In genomic region chr10:113411250-113411813, GRCm38 (mm10) we compare ENCODE assay signal across 30 mouse cellular contexts.
A peak's percentile ranks its signal among the peaks of the same experiment; 100 is the strongest.
DNase-seq lines count a peak whose midpoint lies in the region; ATAC-seq and TF ChIP-seq lines count a peak whose summit lies in the region.
"Had no signal": no experiment of that assay in that cellular context is flagged by ENCODE, and none has a peak within 500 bp of the region (broad histone marks: within the 10 kb centered on the region; RNA-seq: fewer than 3 reads in every experiment).

No protein-coding gene starts in this region.

- peak; percentile 68; the same call in 1 of the 2 replicates for ATAC-seq in forebrain, embryonic 12.5 days (ENCODE audit: low FRiP score)
- ATAC-seq in forebrain, embryonic 13.5 days, result no peak
- no peak for ATAC-seq in midbrain, embryonic 14.5 days (ENCODE audit: low FRiP score, low TSS enrichment)
- no peak for ATAC-seq in forebrain, postnatal 0 days
- ATAC-seq: activated CD4-positive, CD25-positive, alpha-beta regulatory T cell, adult 4 months; midbrain, embryonic 15.5 days had no signal

- no peaks in the 10 kb centered on the region for H3K9me3 ChIP-seq in forebrain, embryonic 12.5 days
- H3K9me3 ChIP-seq in forebrain, embryonic 13.5 days (replicated peaks), result no peaks in the 10 kb centered on the region
- H3K9me3 ChIP-seq in midbrain, embryonic 14.5 days (ENCODE audit: control insufficient read depth, low read length), result no peaks in the 10 kb centered on the region
- H3K9me3 ChIP-seq in midbrain, embryonic 10.5 days (replicated peaks), result no peaks in the 10 kb centered on the region
- no peaks in the 10 kb centered on the region for H3K9me3 ChIP-seq in forebrain, postnatal 0 days (ENCODE audit: low read length)
- H3K9me3 ChIP-seq: embryonic facial prominence, embryonic 12.5 days; heart, embryonic 13.5 days; hindbrain, embryonic 15.5 days; midbrain, embryonic 15.5 days; neural tube, embryonic 13.5 days; stomach, embryonic 15.5 days had no signal

- no peaks in the 10 kb centered on the region for H3K4me1 ChIP-seq in forebrain, embryonic 12.5 days
- H3K4me1 ChIP-seq in forebrain, embryonic 13.5 days, result no peaks in the 10 kb centered on the region
- H3K4me1 ChIP-seq in midbrain, embryonic 14.5 days (ENCODE audit: control insufficient read depth, insufficient read depth, low read length), result no peaks in the 10 kb centered on the region
- H3K4me1 ChIP-seq in midbrain, embryonic 10.5 days, result no peaks in the 10 kb centered on the region
- H3K4me1 ChIP-seq in forebrain, postnatal 0 days (ENCODE audit: insufficient read depth), result no peaks in the 10 kb centered on the region
- H3K4me1 ChIP-seq: embryonic facial prominence, embryonic 12.5 days; heart, embryonic 13.5 days; hindbrain, embryonic 15.5 days; midbrain, embryonic 15.5 days; neural tube, embryonic 13.5 days; stomach, embryonic 15.5 days had no signal

- H3K27ac ChIP-seq in forebrain, embryonic 12.5 days, result no peak overlapping the region
- H3K27ac ChIP-seq in forebrain, embryonic 13.5 days, result no peak overlapping the region
- no peak overlapping the region for H3K27ac ChIP-seq in midbrain, embryonic 14.5 days (replicated peaks; ENCODE audit: low read depth, low read length)
- no peak overlapping the region for H3K27ac ChIP-seq in midbrain, embryonic 10.5 days (replicated peaks)
- no peak overlapping the region for H3K27ac ChIP-seq in forebrain, postnatal 0 days (ENCODE audit: low read depth, low read length)
- H3K27ac ChIP-seq: embryonic facial prominence, embryonic 12.5 days; heart, embryonic 13.5 days; hindbrain, embryonic 15.5 days; liver, embryonic 14.5 days; macrophage; midbrain, embryonic 15.5 days; neural tube, embryonic 13.5 days; stomach, embryonic 15.5 days had no signal

- WGBS in forebrain, embryonic 12.5 days, result 77% methylated on average over 2 of the region's 2 CpGs
- 73% methylated on average over 2 of the region's 2 CpGs for WGBS in forebrain, embryonic 13.5 days
- 84% methylated on average over 2 of the region's 2 CpGs for WGBS in midbrain, embryonic 14.5 days
- 92% methylated on average over 2 of the region's 2 CpGs for WGBS in midbrain, embryonic 10.5 days
- 71% methylated on average over 2 of the region's 2 CpGs for WGBS in forebrain, postnatal 0 days

- TF ChIP-seq CTCF in brain, embryonic 14.5 days (IDR thresholded peaks at IDR 0.05; ENCODE audit: borderline replicate concordance, extremely low read depth, insufficient read depth, insufficient read length), result no peak
- 0 out of 2 replicates have a peak, but pooled peaks have one; percentile 11 for TF ChIP-seq CTCF in forebrain, postnatal 0 days (IDR thresholded peaks at IDR 0.05; ENCODE audit: low read depth)

- DNase-seq in midbrain, embryonic 14.5 days, result peak; percentile 14
- no peak for DNase-seq in midbrain, embryonic 10.5 days (ENCODE audit: low spot score)
- peak; percentile 64 for DNase-seq in brain, embryonic 14.5 days (ENCODE audit: low read depth)
- DNase-seq in forebrain, postnatal 0 days, result no peak
- no peak for DNase-seq in urinary bladder, postnatal 4 days (ENCODE audit: low spot score in 2 of 2)
- DNase-seq: adrenal gland, adult 2 months; B cell, adult 2 months; cerebellum, adult 11-12 months; cerebellum, adult 9-11 months; gastrocnemius, postnatal 10 days; heart, postnatal 10 days; kidney, adult 18-20 months; kidney, postnatal 4 days; layer of hippocampus, adult 9-11 months; liver; lung, adult 2 months; lung, postnatal 10 days; right cerebral cortex, postnatal 25 days had no signal

- no peak for TF ChIP-seq POLR2A in brain, embryonic 14.5 days (IDR thresholded peaks at IDR 0.05; ENCODE audit: borderline replicate concordance, extremely low read depth, insufficient read depth, insufficient read length, poor library complexity, severe bottlenecking)

- H3K27me3 ChIP-seq in forebrain, embryonic 12.5 days, result no peaks in the 10 kb centered on the region
- no peaks in the 10 kb centered on the region for H3K27me3 ChIP-seq in forebrain, embryonic 13.5 days
- H3K27me3 ChIP-seq in midbrain, embryonic 14.5 days (ENCODE audit: control insufficient read depth, insufficient read depth, low read length), result no peaks in the 10 kb centered on the region
- no peaks in the 10 kb centered on the region for H3K27me3 ChIP-seq in midbrain, embryonic 10.5 days (ENCODE audit: low read depth, poor library complexity, severe bottlenecking)
- H3K27me3 ChIP-seq in forebrain, postnatal 0 days (ENCODE audit: insufficient read depth, low read length), result no peaks in the 10 kb centered on the region
- H3K27me3 ChIP-seq: embryonic facial prominence, embryonic 12.5 days; heart, embryonic 13.5 days; hindbrain, embryonic 15.5 days; midbrain, embryonic 15.5 days; neural tube, embryonic 13.5 days; stomach, embryonic 15.5 days had no signal

- no peaks in the 10 kb centered on the region for H3K36me3 ChIP-seq in forebrain, embryonic 12.5 days (replicated peaks)
- H3K36me3 ChIP-seq in forebrain, embryonic 13.5 days (ENCODE audit: poor library complexity, severe bottlenecking), result no peaks in the 10 kb centered on the region
- no peaks in the 10 kb centered on the region for H3K36me3 ChIP-seq in midbrain, embryonic 14.5 days (ENCODE audit: control insufficient read depth, insufficient read depth, low read length)
- H3K36me3 ChIP-seq in midbrain, embryonic 10.5 days, result no peaks in the 10 kb centered on the region
- no peaks in the 10 kb centered on the region for H3K36me3 ChIP-seq in forebrain, postnatal 0 days (ENCODE audit: insufficient read depth)
- H3K36me3 ChIP-seq: embryonic facial prominence, embryonic 12.5 days; heart, embryonic 13.5 days; hindbrain, embryonic 15.5 days; midbrain, embryonic 15.5 days; neural tube, embryonic 13.5 days; stomach, embryonic 15.5 days had no signal

- H3K4me3 ChIP-seq in forebrain, embryonic 12.5 days (replicated peaks), result no peak overlapping the region
- H3K4me3 ChIP-seq in forebrain, embryonic 13.5 days, result no peak overlapping the region
- H3K4me3 ChIP-seq in midbrain, embryonic 14.5 days (replicated peaks; ENCODE audit: low read depth, low read length), result no peak overlapping the region
- no peak overlapping the region for H3K4me3 ChIP-seq in midbrain, embryonic 10.5 days
- H3K4me3 ChIP-seq in forebrain, postnatal 0 days (ENCODE audit: low read depth, low read length), result no peak overlapping the region
- H3K4me3 ChIP-seq: embryonic facial prominence, embryonic 12.5 days; heart, embryonic 13.5 days; hindbrain, embryonic 15.5 days; midbrain, embryonic 15.5 days; myocyte; neural tube, embryonic 13.5 days; stomach, embryonic 15.5 days had no signal

- H3K9ac ChIP-seq in forebrain, embryonic 12.5 days, result no peak overlapping the region
- H3K9ac ChIP-seq in forebrain, embryonic 13.5 days, result no peak overlapping the region
- H3K9ac ChIP-seq in midbrain, embryonic 14.5 days (replicated peaks; ENCODE audit: low read length), result no peak overlapping the region
- no peak overlapping the region for H3K9ac ChIP-seq in forebrain, postnatal 0 days
- H3K9ac ChIP-seq: embryonic facial prominence, embryonic 12.5 days; heart, embryonic 13.5 days; hindbrain, embryonic 15.5 days; liver, embryonic 14.5 days; midbrain, embryonic 15.5 days; neural tube, embryonic 13.5 days; stomach, embryonic 15.5 days had no signal

- no peak overlapping the region for H3K4me2 ChIP-seq in forebrain, embryonic 12.5 days
- no peak overlapping the region for H3K4me2 ChIP-seq in forebrain, embryonic 13.5 days
- H3K4me2 ChIP-seq in midbrain, embryonic 14.5 days (ENCODE audit: low read length), result no peak overlapping the region
- H3K4me2 ChIP-seq in forebrain, postnatal 0 days (ENCODE audit: low read depth), result no peak overlapping the region
- H3K4me2 ChIP-seq: embryonic facial prominence, embryonic 12.5 days; heart, embryonic 13.5 days; hindbrain, embryonic 15.5 days; midbrain, embryonic 15.5 days; neural tube, embryonic 13.5 days; stomach, embryonic 15.5 days had no signal

Comparison
In these comparisons a context has a peak if more than half of its experiments do, and no peak if none do; other contexts are left out.
1. DNase-seq: peak in midbrain, embryonic 14.5 days (single experiment) and brain, embryonic 14.5 days (single experiment); none in midbrain, embryonic 10.5 days (single experiment), forebrain, postnatal 0 days (single experiment) and urinary bladder, postnatal 4 days (0 of 2).